Mouse (Mus musculus): ENCODE data around the gene Ppp1r26. TPM values are rescaled to one million over a fixed set of nuclear protein-coding genes. Genes with fewer than 3 reads are reported as not detected.

The Ppp1r26 gene
- 5.4 and 6.0 TPM in 2 replicates for polyA plus RNA-seq (2015; fragmentation: Nextera tagmentation; extraction: Ambion mirVana)

GRCm38 (mm10) chr2:28446515-28447314 lies at the start of gene Ppp1r26:
TSS of gene Ppp1r26 (plus strand) at chr2:28446800.
- peak within 1 kb of the TSS; percentile 82 for H3K27ac ChIP-seq
- H3K36me3 ChIP-seq: peaks cover 23% of the 10 kb centered on the region
- H3K27me3 ChIP-seq: no peaks in the 10 kb centered on the region
- H3K9me3 ChIP-seq (replicated peaks): no peaks in the 10 kb centered on the region
- peak; percentile 70 for ATAC-seq (replicated peaks; ENCODE audit: low FRiP score)
- H3K4me3 ChIP-seq (replicated peaks): peak within 1 kb of the TSS; percentile 79
- H3K4me1 ChIP-seq: peaks cover 16% of the 10 kb centered on the region
- WGBS: under 1% methylated on average over 85 of the region's 118 CpGs
- H3K4me2 ChIP-seq: peak within 1 kb of the TSS; percentile 97
- H3K9ac ChIP-seq: peak within 1 kb of the TSS; percentile 80

DNA sequence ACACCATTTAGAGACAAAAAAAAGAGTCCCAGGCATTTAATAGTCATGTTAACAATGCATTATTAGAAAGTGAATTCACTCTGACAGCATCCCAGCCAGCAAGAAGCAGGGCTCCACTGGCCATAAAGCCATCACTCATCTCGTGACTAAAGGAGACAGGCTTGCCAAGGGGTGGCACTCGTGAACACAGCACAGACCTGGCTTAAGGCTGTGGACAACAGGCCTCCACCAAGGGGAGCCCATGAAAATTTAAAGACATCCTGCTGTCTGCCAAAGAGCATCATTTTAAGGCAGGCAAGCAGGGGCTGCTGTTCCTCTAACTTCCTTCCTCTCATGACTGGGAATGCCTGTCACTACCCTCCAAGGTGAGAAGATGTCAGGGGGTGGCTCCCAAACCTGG lies 49.7 kb upstream of the Ppp1r26 start:
- H3K27me3 ChIP-seq: peaks cover 9% of the 10 kb centered on the region; the same call in 1 of the 2 replicates
- no peak overlapping the region for H3K4me3 ChIP-seq (replicated peaks)
- H3K4me1 ChIP-seq: peaks cover 9% of the 10 kb centered on the region
- 42% methylated on average over 2 of the region's 2 CpGs for WGBS
- H3K9ac ChIP-seq: no peak overlapping the region
- no peak overlapping the region for H3K27ac ChIP-seq
- H3K36me3 ChIP-seq: no peaks in the 10 kb centered on the region
- no peak for ATAC-seq (replicated peaks; ENCODE audit: low FRiP score)
- H3K4me2 ChIP-seq: no peak overlapping the region
- H3K9me3 ChIP-seq (replicated peaks): no peaks in the 10 kb centered on the region

- no peak overlapping the region for H3K9ac ChIP-seq
- no peak overlapping the region for H3K4me2 ChIP-seq
- no peaks in the 10 kb centered on the region for H3K9me3 ChIP-seq (replicated peaks)
- H3K4me1 ChIP-seq: peaks cover 15% of the 10 kb centered on the region
- 47% methylated on average over 4 of the region's 4 CpGs for WGBS
- ATAC-seq (replicated peaks; ENCODE audit: low FRiP score): no peak
- H3K27ac ChIP-seq: no peak overlapping the region
- H3K36me3 ChIP-seq: no peaks in the 10 kb centered on the region
- H3K27me3 ChIP-seq: peaks cover 12% of the 10 kb centered on the region; the same call in 1 of the 2 replicates
- no peak overlapping the region for H3K4me3 ChIP-seq (replicated peaks)
Observed at GRCm38 (mm10) chr2:28397417-28398119, 49.0 kb upstream of the Ppp1r26 start.

- Histone ChIP-seq H3K4me1 (peaks cover 15% of the 10 kb centered on the region), H3K9ac (no peak overlapping the region), H3K4me2 (0 out of 2 replicates have a peak overlapping the region, but pooled peaks have one; percentile 12), H3K27ac (peak overlapping the region; percentile 27; the same call in 1 of the 2 replicates), H3K27me3 (peaks cover 8% of the 10 kb centered on the region; the same call in 1 of the 2 replicates), H3K36me3 (no peaks in the 10 kb centered on the region), H3K4me3 (replicated peaks) (no peak overlapping the region), H3K9me3 (replicated peaks) (no peaks in the 10 kb centered on the region)
- WGBS: 2% methylated on average over 11 of the region's 11 CpGs
- ATAC-seq (replicated peaks; ENCODE audit: low FRiP score): peak; percentile 70
Observed at GRCm38 (mm10) chr2:28401647-28402046, 45.0 kb upstream of the Ppp1r26 start.

DNA sequence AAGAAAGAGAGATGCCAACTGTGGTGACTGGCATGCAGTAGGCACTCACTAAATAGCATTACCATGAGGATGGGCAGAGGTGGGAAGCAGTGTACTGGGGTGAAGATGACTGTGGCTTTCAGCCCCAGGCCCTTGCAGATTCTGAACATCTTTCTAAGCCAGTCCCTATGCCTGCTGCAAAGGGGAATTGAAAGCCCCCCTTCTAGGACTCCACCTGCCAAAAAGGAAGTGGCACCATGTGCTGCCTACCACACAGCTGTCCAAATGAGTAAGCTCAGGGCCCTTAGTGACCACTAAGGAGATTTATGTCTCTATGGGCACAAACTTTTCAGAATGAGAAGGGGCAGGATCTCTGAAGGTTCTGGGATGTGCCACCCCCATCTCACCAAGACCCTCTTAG lies 44.5 kb upstream of the Ppp1r26 start:
- no peak overlapping the region for H3K4me3 ChIP-seq (replicated peaks)
- no peak overlapping the region for H3K9ac ChIP-seq
- H3K27me3 ChIP-seq: peaks cover 5% of the 10 kb centered on the region; the same call in 1 of the 2 replicates
- peak overlapping the region; percentile 27; the same call in 1 of the 2 replicates for H3K27ac ChIP-seq
- H3K9me3 ChIP-seq (replicated peaks): no peaks in the 10 kb centered on the region
- no peak for ATAC-seq (replicated peaks; ENCODE audit: low FRiP score)
- no peaks in the 10 kb centered on the region for H3K36me3 ChIP-seq
- H3K4me2 ChIP-seq: no peak overlapping the region
- peaks cover 15% of the 10 kb centered on the region for H3K4me1 ChIP-seq

DNA sequence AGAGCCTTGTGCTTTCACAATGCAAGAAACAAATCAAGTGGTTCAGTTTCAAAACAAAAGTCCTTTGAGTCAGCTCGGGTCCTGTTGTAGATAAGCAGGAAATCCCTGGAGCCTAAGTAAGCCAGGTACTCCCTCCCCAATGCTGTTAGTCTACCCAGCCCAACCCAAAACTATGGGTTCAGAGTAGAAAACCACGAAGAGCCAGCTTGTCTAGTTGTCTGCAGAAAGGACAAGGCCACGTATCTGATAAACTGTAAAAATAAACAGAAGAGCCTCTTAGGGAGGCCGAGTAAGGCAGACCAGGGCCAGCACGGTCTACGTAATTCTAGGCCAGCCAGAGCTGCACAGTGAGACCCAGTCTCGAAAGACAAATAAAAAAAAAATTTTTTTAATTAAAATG lies 38.8 kb upstream of the Ppp1r26 start:
- Histone ChIP-seq H3K9ac (no peak overlapping the region), H3K4me3 (replicated peaks) (no peak overlapping the region), H3K4me2 (no peak overlapping the region), H3K4me1 (no peaks in the 10 kb centered on the region), H3K27me3 (no peaks in the 10 kb centered on the region), H3K27ac (no peak overlapping the region), H3K36me3 (no peaks in the 10 kb centered on the region), H3K9me3 (replicated peaks) (no peaks in the 10 kb centered on the region)
- 49% methylated on average over 7 of the region's 7 CpGs for WGBS
- no peak for ATAC-seq (replicated peaks; ENCODE audit: low FRiP score)

GRCm38 (mm10) chr2:28409144-28409543 lies 37.5 kb upstream of the Ppp1r26 start:
- H3K36me3 ChIP-seq: no peaks in the 10 kb centered on the region
- 79% methylated on average over 4 of the region's 4 CpGs for WGBS
- H3K9me3 ChIP-seq (replicated peaks): no peaks in the 10 kb centered on the region
- H3K4me3 ChIP-seq (replicated peaks): no peak overlapping the region
- no peaks in the 10 kb centered on the region for H3K4me1 ChIP-seq
- no peaks in the 10 kb centered on the region for H3K27me3 ChIP-seq
- no peak overlapping the region for H3K4me2 ChIP-seq
- ATAC-seq (replicated peaks; ENCODE audit: low FRiP score): no peak
- H3K27ac ChIP-seq: no peak overlapping the region
- H3K9ac ChIP-seq: no peak overlapping the region

- H3K9ac ChIP-seq: no peak overlapping the region
- H3K27me3 ChIP-seq: no peaks in the 10 kb centered on the region
- no peaks in the 10 kb centered on the region for H3K4me1 ChIP-seq
- no peak overlapping the region for H3K27ac ChIP-seq
- no peaks in the 10 kb centered on the region for H3K36me3 ChIP-seq
- ATAC-seq (replicated peaks; ENCODE audit: low FRiP score): no peak
- H3K4me3 ChIP-seq (replicated peaks): no peak overlapping the region
- H3K9me3 ChIP-seq (replicated peaks): no peaks in the 10 kb centered on the region
- H3K4me2 ChIP-seq: no peak overlapping the region
- 56% methylated on average over 3 of the region's 3 CpGs for WGBS
Observed at GRCm38 (mm10) chr2:28409566-28409965, 37.0 kb upstream of the Ppp1r26 start.

GRCm38 (mm10) chr2:28412936-28413335 lies 33.7 kb upstream of the Ppp1r26 start:
- no peak for ATAC-seq (replicated peaks; ENCODE audit: low FRiP score)
- no peak overlapping the region for H3K9ac ChIP-seq
- no peak overlapping the region for H3K4me2 ChIP-seq
- no peaks in the 10 kb centered on the region for H3K9me3 ChIP-seq (replicated peaks)
- WGBS: 80% methylated on average over 6 of the region's 6 CpGs
- no peaks in the 10 kb centered on the region for H3K36me3 ChIP-seq
- H3K4me1 ChIP-seq: 0 out of 2 replicates have a peak, but pooled peaks cover 8% of the 10 kb centered on the region
- no peak overlapping the region for H3K4me3 ChIP-seq (replicated peaks)
- no peak overlapping the region for H3K27ac ChIP-seq
- H3K27me3 ChIP-seq: no peaks in the 10 kb centered on the region

DNA sequence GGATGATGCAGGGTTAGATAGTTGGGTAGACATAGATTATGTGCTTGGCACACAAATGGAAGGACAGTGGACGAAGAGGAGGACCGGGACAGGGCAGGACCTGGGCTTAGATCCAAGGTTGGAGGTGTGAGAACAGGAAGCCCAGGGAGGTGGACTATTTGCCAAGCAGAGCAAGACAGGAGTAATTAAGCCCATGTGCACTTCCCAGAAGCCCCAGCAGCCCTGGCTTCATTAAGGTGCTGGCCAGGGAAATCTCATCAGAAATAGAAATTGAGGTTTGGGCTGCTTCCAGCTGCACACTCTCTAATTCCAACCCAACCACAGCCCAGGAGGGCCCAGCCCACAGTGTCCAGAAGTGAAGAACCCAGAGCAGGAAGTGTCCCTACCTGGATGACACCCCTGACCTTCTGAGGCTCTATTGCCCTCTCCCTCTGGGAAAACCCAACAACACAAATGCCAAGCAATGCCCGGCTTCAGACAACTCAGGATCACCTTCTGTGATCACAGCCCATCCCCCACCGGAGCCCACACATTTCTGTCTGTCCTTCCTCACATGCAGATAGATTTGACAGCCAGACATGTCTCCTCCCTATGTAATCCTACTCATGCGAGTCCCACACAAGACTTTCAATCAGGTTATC lies 32.4 kb upstream of the Ppp1r26 start:
- H3K27me3 ChIP-seq: peaks cover 3% of the 10 kb centered on the region; the same call in 1 of the 2 replicates
- H3K27ac ChIP-seq: no peak overlapping the region
- WGBS: 87% methylated on average over 5 of the region's 5 CpGs
- no peaks in the 10 kb centered on the region for H3K9me3 ChIP-seq (replicated peaks)
- no peak overlapping the region for H3K4me2 ChIP-seq
- H3K36me3 ChIP-seq: no peaks in the 10 kb centered on the region
- no peak overlapping the region for H3K4me3 ChIP-seq (replicated peaks)
- no peak overlapping the region for H3K9ac ChIP-seq
- 0 out of 2 replicates have a peak, but pooled peaks cover 8% of the 10 kb centered on the region for H3K4me1 ChIP-seq
- ATAC-seq (replicated peaks; ENCODE audit: low FRiP score): no peak

DNA sequence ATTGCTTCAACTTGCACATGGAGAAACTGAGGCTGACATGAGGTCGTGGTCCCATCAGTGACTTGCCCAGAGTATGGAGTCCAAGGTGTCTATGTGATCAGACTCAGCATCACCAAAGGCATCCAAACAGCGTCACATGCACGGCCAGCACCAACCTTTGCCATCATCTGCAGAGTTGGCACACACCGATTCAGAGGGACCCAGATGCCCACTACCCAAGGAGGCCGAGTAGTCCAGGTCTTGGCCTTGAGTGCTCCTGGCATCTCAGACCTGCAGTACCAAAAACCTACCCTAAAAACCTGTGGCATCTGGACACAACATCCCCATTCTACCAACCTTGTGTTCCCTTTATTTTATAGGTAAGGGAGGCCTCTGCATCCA lies 31.9 kb upstream of the Ppp1r26 start:
- Histone ChIP-seq H3K9me3 (replicated peaks) (no peaks in the 10 kb centered on the region), H3K9ac (no peak overlapping the region), H3K4me2 (no peak overlapping the region), H3K36me3 (no peaks in the 10 kb centered on the region), H3K27ac (no peak overlapping the region), H3K4me3 (replicated peaks) (no peak overlapping the region), H3K4me1 (0 out of 2 replicates have a peak, but pooled peaks cover 8% of the 10 kb centered on the region), H3K27me3 (peaks cover 3% of the 10 kb centered on the region; the same call in 1 of the 2 replicates)
- WGBS: 92% methylated on average over 5 of the region's 5 CpGs
- no peak for ATAC-seq (replicated peaks; ENCODE audit: low FRiP score)

Data from kidney, embryonic 15.5 days (tissue).